Mouse (Mus musculus): ENCODE measurements around the gene Gm21095.
"Not testable (repeated sequence)": the region's sequence is repeated elsewhere in the genome, so short reads cannot be mapped to it uniquely, and the experiment has no call there.

Gene Gm21095

DNA sequence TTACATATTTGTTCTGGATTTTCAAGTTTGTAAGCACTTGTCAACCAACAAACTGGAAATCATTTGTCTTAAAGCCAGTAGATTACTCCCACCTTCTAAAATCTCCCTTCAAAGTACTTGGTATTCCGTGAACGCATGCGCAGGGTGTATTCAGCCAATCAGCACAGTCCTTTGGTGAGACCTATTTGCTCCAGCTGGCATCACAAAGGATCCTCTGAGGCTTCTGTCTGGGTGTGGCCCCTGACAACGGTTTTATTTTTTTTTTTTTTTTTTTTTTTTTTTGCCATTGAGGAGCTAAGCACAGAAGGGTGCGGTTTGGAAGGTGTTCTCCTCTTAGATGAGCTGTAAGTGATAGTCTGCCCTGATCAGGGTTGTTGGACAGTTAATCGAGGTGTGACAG lies at the start of gene Gm21095:
Gene Gm21095 (plus strand): TSS at position 301 of the 400 bp plus-strand sequence.
- not testable (repeated sequence) for DNase-seq (ENCODE audit: low spot score in 2 of 2)

All from frontal cortex, postnatal 25 days (tissue).